Mouse (Mus musculus) midbrain, embryonic 12.5 days (tissue): ENCODE measurements around the gene Gpr45. TPM values are rescaled to one million over a fixed set of nuclear protein-coding genes. Genes with fewer than 3 reads are reported as not detected.
"Not testable (repeated sequence)": the region's sequence is repeated elsewhere in the genome, so short reads cannot be mapped to it uniquely, and the experiment has no call there.

Experiments used
- ATAC-seq: fragments of 200-750 bp; cut with Nextera tagmentation; 2 replicates; pipeline ENCODE4 v1.8.0; 2017; ENCODE audit warnings: low read depth, moderate TSS enrichment, moderate library complexity; ENCODE audit not compliant: low FRiP score
- H3K27ac ChIP-seq: fragments of 300-500 bp; sonication (generic); replicated peaks from 2 replicates; pipeline ENCODE4 v1.5.1; 2016; ENCODE audit warnings: mild to moderate bottlenecking
- H3K27me3 ChIP-seq: fragments of 300-500 bp; sonication (generic); 2 replicates; pipeline ENCODE4 v1.6.1; 2016; ENCODE audit warnings: mild to moderate bottlenecking
- H3K36me3 ChIP-seq: fragments of 300-500 bp; sonication (generic); 2 replicates; pipeline ENCODE4 v1.6.1; 2016
- H3K4me1 ChIP-seq: fragments of 300-500 bp; sonication (generic); 2 replicates; pipeline ENCODE4 v1.6.1; 2016
- H3K4me2 ChIP-seq: fragments of 300-500 bp; sonication (generic); replicated peaks from 2 replicates; pipeline ENCODE4 v1.6.1; 2016; ENCODE audit warnings: mild to moderate bottlenecking, moderate library complexity
- H3K4me3 ChIP-seq: fragments of 300-500 bp; sonication (generic); 2 replicates; pipeline ENCODE4 v1.5.1; 2016; ENCODE audit warnings: mild to moderate bottlenecking
- H3K9ac ChIP-seq: fragments of 300-500 bp; sonication (generic); replicated peaks from 2 replicates; pipeline ENCODE4 v1.6.1; 2016; ENCODE audit warnings: mild to moderate bottlenecking, moderate library complexity
- H3K9me3 ChIP-seq: fragments of 300-500 bp; sonication (generic); 2 replicates; pipeline ENCODE4 v1.6.1; 2016; ENCODE audit warnings: mild to moderate bottlenecking
- WGBS: fragments of 180-500 bp; shearing (Covaris S2); methylation state at CpG from one replicate; pipeline ENCODE4 v1.1.7; 2016; 5-methylcytosine and 5-hydroxymethylcytosine counted together
- polyA plus RNA-seq: library from polyadenylated mRNA; unstranded; fragments of >200 nt; fragmentation: Nextera tagmentation; extraction: Ambion mirVana; gene quantifications from 2 replicates; pipeline ENCODE4 v1.2.1, GENCODE M21; 2016

Gpr45 gene
- polyA plus RNA-seq, 1 experiment from 2014 or later: 18.5 TPM

DNA sequence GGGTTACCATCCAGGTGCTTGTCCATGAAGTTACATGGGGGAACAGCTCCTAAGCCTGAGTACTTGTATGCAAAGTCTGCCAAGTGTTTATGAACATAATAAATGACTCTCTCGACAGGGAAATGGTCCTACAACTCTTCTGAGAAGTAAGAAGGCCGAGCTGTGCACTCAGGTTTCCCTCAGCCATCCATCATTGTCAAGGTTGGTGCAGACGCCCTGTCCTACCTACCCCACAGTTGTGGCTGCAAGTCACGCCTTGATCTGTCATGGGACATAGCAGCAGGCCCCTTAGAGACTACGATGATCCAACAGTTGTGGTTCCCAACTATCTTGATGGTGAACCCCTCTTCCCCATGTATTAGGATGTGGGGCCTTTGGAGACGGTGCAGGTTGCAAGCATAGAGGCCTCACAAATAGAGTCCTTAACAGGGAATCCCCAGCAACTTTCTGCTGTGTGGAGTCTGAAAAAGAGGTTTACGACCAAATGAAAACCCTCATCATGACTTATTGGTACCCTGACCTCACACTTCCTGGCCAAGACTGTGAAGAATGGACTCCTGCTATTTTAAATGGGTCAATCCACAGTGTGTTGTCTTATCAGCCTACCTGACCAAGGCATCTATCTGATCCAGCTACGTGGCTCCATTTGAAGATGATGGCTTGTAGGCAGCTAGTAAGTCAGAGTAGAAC lies 30.6 kb downstream of the Gpr45 start:
- Histone ChIP-seq H3K36me3 (no peaks in the 10 kb centered on the region), H3K4me2 (no peak overlapping the region), H3K9me3 (0 out of 2 replicates have a peak, but pooled peaks cover 5% of the 10 kb centered on the region), H3K4me1 (no peaks in the 10 kb centered on the region), H3K9ac (no peak overlapping the region), H3K4me3 (no peak overlapping the region), H3K27me3 (no peaks in the 10 kb centered on the region), H3K27ac (no peak overlapping the region)
- 83% methylated on average over 8 of the region's 8 CpGs for WGBS
- no peak for ATAC-seq

GRCm38 (mm10) chr1:42984119-42984518 lies 31.4 kb downstream of the Gpr45 start:
- 87% methylated on average over 3 of the region's 3 CpGs for WGBS
- Histone ChIP-seq H3K9ac (no peak overlapping the region), H3K9me3 (0 out of 2 replicates have a peak, but pooled peaks cover 5% of the 10 kb centered on the region), H3K4me2 (no peak overlapping the region), H3K36me3 (no peaks in the 10 kb centered on the region), H3K27ac (no peak overlapping the region), H3K4me3 (no peak overlapping the region), H3K27me3 (no peaks in the 10 kb centered on the region), H3K4me1 (no peaks in the 10 kb centered on the region)
- no peak for ATAC-seq

DNA sequence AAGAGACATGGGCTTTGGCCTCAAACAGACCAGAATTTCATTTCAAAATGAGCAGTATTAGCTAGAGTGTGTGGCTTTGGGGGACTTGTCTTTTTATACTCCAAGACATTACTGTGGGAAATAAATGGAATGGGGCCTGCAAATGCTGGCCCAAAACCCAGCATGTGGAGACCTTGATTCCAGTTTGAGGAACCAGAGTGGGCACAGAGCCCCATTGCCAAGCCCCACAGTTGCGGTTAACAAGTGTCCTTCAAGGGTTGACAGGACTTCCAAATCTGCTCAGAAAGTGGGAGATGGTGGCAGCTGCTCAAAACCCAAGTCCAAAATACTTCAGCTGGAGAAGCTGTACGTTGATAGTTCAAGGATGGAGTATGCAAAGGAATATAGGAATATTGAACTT lies 36.3 kb downstream of the Gpr45 start:
- Histone ChIP-seq H3K9me3 (0 out of 2 replicates have a peak, but pooled peaks cover 5% of the 10 kb centered on the region), H3K4me3 (no peak overlapping the region), H3K4me1 (no peaks in the 10 kb centered on the region), H3K36me3 (no peaks in the 10 kb centered on the region), H3K27ac (no peak overlapping the region), H3K27me3 (no peaks in the 10 kb centered on the region), H3K4me2 (no peak overlapping the region), H3K9ac (no peak overlapping the region)
- 89% methylated on average over 2 of the region's 2 CpGs for WGBS
- no peak for ATAC-seq

DNA sequence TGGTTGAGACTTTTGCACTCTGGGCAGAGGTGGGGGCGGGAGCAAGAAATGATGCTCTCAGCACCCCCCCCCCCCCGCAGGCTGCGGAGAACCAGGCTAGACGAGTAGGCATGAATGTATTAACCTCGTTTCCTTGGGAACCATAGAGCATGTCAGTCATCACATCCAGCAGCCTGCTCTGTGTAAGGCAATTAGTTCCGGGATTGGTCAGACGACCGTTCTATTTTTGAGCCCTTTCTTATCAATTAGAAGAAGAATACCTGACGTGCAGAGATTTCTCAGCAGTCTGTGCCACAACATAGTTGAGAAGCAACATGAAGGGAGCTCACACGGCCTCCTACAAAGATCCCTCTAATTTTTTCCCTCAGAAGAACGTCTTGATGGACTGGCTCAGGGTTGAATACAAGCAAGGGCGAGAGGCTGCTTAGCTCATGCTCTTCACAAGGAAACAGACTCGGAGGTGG lies 53.4 kb downstream of the Gpr45 start:
- peak; percentile 97 for ATAC-seq
- peak overlapping the region; percentile 20; the same call in 1 of the 2 replicates for H3K4me3 ChIP-seq
- peak overlapping the region; percentile 44 for H3K4me2 ChIP-seq
- H3K9me3 ChIP-seq: no peaks in the 10 kb centered on the region
- peaks cover 13% of the 10 kb centered on the region for H3K4me1 ChIP-seq
- H3K36me3 ChIP-seq: no peaks in the 10 kb centered on the region
- peaks cover 17% of the 10 kb centered on the region for H3K27me3 ChIP-seq
- H3K27ac ChIP-seq: peak overlapping the region; percentile 77
- WGBS: 23% methylated on average over 13 of the region's 13 CpGs
- H3K9ac ChIP-seq: no peak overlapping the region

- 81% methylated on average over 4 of the region's 4 CpGs for WGBS
- H3K4me2 ChIP-seq: peak overlapping the region; percentile 44
- no peak for ATAC-seq
These were observed 53.9 kb downstream of the Gpr45 start for GRCm38 (mm10) chr1:43006524-43006923.

DNA sequence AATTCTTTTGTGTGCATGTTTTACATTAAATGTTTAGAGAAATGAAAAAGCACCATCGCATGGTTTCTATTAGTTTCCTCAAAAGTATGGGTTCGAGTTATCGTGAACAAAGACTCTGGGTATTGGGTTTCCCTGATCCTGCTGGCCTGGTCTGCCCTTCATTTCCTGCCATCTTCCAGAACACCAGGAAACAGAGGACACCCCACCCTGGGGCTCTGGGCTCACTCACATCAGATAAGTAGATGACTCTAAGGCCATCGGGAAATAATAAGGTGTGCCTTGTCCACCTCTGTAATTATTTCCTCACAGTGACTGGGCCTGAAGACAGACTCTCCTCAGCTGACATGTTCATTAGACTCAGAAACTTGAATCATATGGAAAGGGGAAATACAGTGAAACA lies 57.8 kb downstream of the Gpr45 start:
- Histone ChIP-seq H3K27me3 (peaks cover 14% of the 10 kb centered on the region), H3K4me2 (no peak overlapping the region), H3K4me1 (peaks cover 12% of the 10 kb centered on the region), H3K4me3 (no peak overlapping the region), H3K9me3 (no peaks in the 10 kb centered on the region), H3K9ac (no peak overlapping the region), H3K27ac (no peak overlapping the region), H3K36me3 (no peaks in the 10 kb centered on the region)
- ATAC-seq: no peak
- WGBS: 88% methylated on average over 4 of the region's 4 CpGs

More at GRCm38 (mm10) chr1:43006524-43006923, 53.9 kb downstream of the Gpr45 start:
- Histone ChIP-seq H3K27ac (peak overlapping the region; percentile 77), H3K4me1 (peaks cover 13% of the 10 kb centered on the region), H3K9ac (no peak overlapping the region), H3K36me3 (no peaks in the 10 kb centered on the region), H3K27me3 (peaks cover 17% of the 10 kb centered on the region), H3K4me3 (no peak overlapping the region), H3K9me3 (no peaks in the 10 kb centered on the region)

DNA sequence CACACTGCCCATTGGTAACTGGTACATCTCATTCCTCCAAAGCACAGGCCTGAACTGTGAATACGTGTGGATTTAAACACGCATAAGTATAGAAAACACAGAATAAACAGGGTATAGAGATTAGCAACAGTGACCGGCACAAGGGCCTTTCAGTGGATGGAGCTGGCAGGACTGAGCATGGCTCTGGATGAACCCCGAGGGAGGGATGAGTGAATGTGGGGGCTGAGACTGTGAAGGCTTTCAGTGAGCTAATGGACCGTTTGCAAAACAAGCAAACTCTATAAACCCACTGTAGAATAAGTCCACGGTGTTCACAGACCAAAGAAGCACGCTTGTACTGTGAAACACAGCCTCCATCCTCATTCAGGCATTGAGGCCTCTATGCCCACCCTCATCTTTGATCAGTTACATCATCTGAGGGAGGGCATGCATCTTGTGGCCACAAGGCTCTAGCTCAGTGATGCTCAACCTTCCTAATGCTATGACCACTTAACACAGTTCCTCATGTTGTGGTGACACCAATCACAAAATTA lies 62.5 kb downstream of the Gpr45 start:
- not testable (repeated sequence) for H3K27me3 ChIP-seq, H3K9me3 ChIP-seq, H3K36me3 ChIP-seq, H3K9ac ChIP-seq, H3K4me2 ChIP-seq, H3K4me1 ChIP-seq, H3K4me3 ChIP-seq, H3K27ac ChIP-seq, ATAC-seq
- 90% methylated on average over 7 of the region's 7 CpGs for whole genome bisulfite sequencing

- WGBS: 92% methylated on average over 7 of the region's 7 CpGs
- no peak for ATAC-seq
- no peak overlapping the region for H3K4me3 ChIP-seq
These were observed 83.3 kb downstream of the Gpr45 start for GRCm38 (mm10) chr1:43036014-43036413.

GRCm38 (mm10) chr1:43042271-43042670 lies 89.6 kb downstream of the Gpr45 start:
- Histone ChIP-seq H3K9me3 (no peaks in the 10 kb centered on the region), H3K4me3 (no peak overlapping the region)

More at GRCm38 (mm10) chr1:43036014-43036413, 83.3 kb downstream of the Gpr45 start:
- H3K4me1 ChIP-seq: no peaks in the 10 kb centered on the region
- 0 out of 2 replicates have a peak, but pooled peaks cover 3% of the 10 kb centered on the region for H3K36me3 ChIP-seq
- no peaks in the 10 kb centered on the region for H3K9me3 ChIP-seq
- H3K27me3 ChIP-seq: no peaks in the 10 kb centered on the region
- no peak overlapping the region for H3K27ac ChIP-seq
- no peak overlapping the region for H3K9ac ChIP-seq
- H3K4me2 ChIP-seq: no peak overlapping the region

GRCm38 (mm10) chr1:43045204-43045982 lies 92.7 kb downstream of the Gpr45 start:
- Histone ChIP-seq H3K4me3 (no peak overlapping the region), H3K9me3 (no peaks in the 10 kb centered on the region), H3K4me2 (no peak overlapping the region), H3K36me3 (peaks cover 16% of the 10 kb centered on the region), H3K9ac (no peak overlapping the region), H3K27ac (no peak overlapping the region), H3K4me1 (no peaks in the 10 kb centered on the region; the same call in 1 of the 2 replicates), H3K27me3 (no peaks in the 10 kb centered on the region)
- no peak for ATAC-seq
- whole genome bisulfite sequencing: 73% methylated on average over 14 of the region's 14 CpGs

More at GRCm38 (mm10) chr1:43042271-43042670, 89.6 kb downstream of the Gpr45 start:
- WGBS: 47% methylated on average over 6 of the region's 6 CpGs
- no peak overlapping the region for H3K9ac ChIP-seq
- peak; percentile 34; the same call in 1 of the 2 replicates for ATAC-seq
- no peaks in the 10 kb centered on the region for H3K27me3 ChIP-seq
- no peaks in the 10 kb centered on the region; the same call in 1 of the 2 replicates for H3K4me1 ChIP-seq
- H3K27ac ChIP-seq: no peak overlapping the region
- H3K4me2 ChIP-seq: no peak overlapping the region
- no peaks in the 10 kb centered on the region for H3K36me3 ChIP-seq

DNA sequence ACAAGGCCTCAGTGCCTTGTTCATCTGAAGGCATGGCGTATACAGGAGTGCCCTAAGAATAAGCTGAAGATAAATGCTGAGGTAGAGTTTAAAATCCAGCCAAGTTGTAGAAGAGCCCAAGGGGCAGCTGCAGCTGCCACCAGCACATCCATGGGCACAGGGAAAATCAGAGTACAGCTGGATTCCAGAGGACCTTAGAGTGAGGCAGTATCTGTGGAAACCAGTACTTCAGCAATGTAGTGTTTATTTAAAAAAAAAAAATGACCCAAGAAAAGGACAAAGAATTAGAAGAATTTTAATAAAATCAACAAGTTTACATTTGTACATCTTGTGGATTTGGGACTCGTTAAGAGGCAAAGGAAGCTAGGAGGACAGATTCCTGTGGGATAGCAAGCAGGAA lies 94.3 kb downstream of the Gpr45 start:
- WGBS: 91% methylated on average over 2 of the region's 2 CpGs
- H3K4me2 ChIP-seq: no peak overlapping the region
- ATAC-seq: no peak
- no peak overlapping the region for H3K27ac ChIP-seq
- peaks cover 32% of the 10 kb centered on the region for H3K36me3 ChIP-seq
- H3K9ac ChIP-seq: no peak overlapping the region
- no peaks in the 10 kb centered on the region for H3K4me1 ChIP-seq
- no peaks in the 10 kb centered on the region for H3K27me3 ChIP-seq
- no peak overlapping the region for H3K4me3 ChIP-seq
- H3K9me3 ChIP-seq: no peaks in the 10 kb centered on the region

DNA sequence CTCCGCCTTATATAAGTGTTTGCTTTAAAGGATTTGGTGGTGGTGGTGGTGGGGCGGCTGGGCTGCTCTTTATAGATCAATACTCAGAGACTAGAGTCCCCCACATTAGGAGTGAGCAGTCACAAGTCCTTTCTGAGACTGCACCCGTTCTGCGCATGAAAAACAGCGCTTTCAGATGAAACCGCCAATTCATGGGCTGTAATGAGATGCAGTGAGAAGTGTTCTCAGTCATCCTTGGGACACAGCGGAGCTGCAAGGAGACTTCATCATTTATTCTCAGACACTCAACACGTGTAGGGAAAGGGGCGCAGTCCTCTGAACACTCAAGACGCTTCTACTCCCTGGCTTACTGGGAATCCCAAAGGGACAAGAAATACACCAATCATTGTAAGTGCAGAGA lies 95.1 kb downstream of the Gpr45 start:
- Histone ChIP-seq H3K9me3 (no peaks in the 10 kb centered on the region), H3K27ac (no peak overlapping the region), H3K4me2 (no peak overlapping the region), H3K4me1 (no peaks in the 10 kb centered on the region), H3K4me3 (no peak overlapping the region), H3K36me3 (peaks cover 36% of the 10 kb centered on the region), H3K27me3 (no peaks in the 10 kb centered on the region), H3K9ac (no peak overlapping the region)
- ATAC-seq: peak; percentile 30; the same call in 1 of the 2 replicates
- WGBS: 79% methylated on average over 10 of the region's 10 CpGs
